Mouse (Mus musculus): Measurements from ENCODE around the gene Anapc2.
A peak's percentile ranks its signal among the peaks of the same experiment; 100 is the strongest.

DNA sequence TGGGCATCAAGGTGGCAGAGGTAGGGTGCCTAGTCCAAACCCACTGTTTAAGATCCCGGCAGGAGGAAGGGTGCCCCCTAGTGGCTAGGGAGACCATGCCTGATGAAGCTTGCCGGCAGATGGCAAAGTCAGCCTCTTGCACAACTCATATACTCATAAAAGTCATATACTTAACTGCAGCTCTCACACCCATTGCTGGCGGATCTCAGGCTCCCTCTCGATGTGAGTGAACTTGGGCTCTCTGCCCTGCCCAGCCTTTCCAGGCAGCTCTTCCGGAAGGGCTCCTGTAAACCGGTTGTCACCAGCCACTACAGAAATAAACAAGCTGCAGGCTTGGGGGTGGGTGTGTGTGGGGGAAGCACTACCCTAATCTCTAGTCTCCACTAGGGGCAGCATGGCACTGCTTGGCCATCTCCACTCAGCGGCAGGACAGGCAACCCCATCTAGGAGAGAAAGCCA lies 43.8 kb upstream of the Anapc2 start:
- TF ChIP-seq NELFE (IDR thresholded peaks at IDR 0.05; ENCODE audit: low read depth, low read length) (peak; percentile 21), CTCF (IDR thresholded peaks at IDR 0.05 in 2 of 3, conservative IDR thresholded peaks at IDR 0.05 in 1 of 3; ENCODE audit: control insufficient read depth in 1 of 3, insufficient read depth in 1 of 3, low read depth in 2 of 3, low read length in 3 of 3, poor library complexity in 1 of 3, severe bottlenecking in 1 of 3) (peak; percentile 72 to 96 (median 93)), USF2 (IDR thresholded peaks at IDR 0.05; ENCODE audit: borderline replicate concordance in 1 of 2, insufficient read depth in 1 of 2, low read depth in 1 of 2, low read length in 2 of 2) (no peak), CHD1 (IDR thresholded peaks at IDR 0.05; ENCODE audit: low read depth, low read length) (no peak), ZC3H11A (IDR thresholded peaks at IDR 0.05; ENCODE audit: low read depth, low read length) (peak; percentile 38; the same call in 1 of the 2 replicates), SMC3 (IDR thresholded peaks at IDR 0.05; ENCODE audit: low read depth, low read length) (no peak; the same call in none of the 2 replicates), POLR2AphosphoS5 (IDR thresholded peaks at IDR 0.05; ENCODE audit: borderline replicate concordance, low read depth, low read length) (no peak), ETS1 (IDR thresholded peaks at IDR 0.05; ENCODE audit: low read depth, low read length) (no peak), EP300 (IDR thresholded peaks at IDR 0.05; ENCODE audit: low read depth in 1 of 2, low read length in 2 of 2) (no peak; a peak in 1 of 4 replicates)
